Comparison of ENCODE assay signal across 17 mouse cellular contexts in genomic region chr4:34583427-34583826, GRCm38 (mm10). TPM values are rescaled to one million over a fixed set of nuclear protein-coding genes. Genes with fewer than 3 reads are reported as not detected.
DNase-seq lines count a peak whose midpoint lies in the region; ATAC-seq and TF ChIP-seq lines count a peak whose summit lies in the region.
"Had no signal": no experiment of that assay in that cellular context is flagged by ENCODE, and none has a peak within 500 bp of the region (broad histone marks: within the 10 kb centered on the region; RNA-seq: fewer than 3 reads in every experiment).

No protein-coding gene starts in this region.

- peaks cover 17% of the 10 kb centered on the region for H3K4me1 ChIP-seq in kidney, adult 2 months (ENCODE audit: control insufficient read depth, insufficient read depth, low read length)
- no peaks in the 10 kb centered on the region for H3K4me1 ChIP-seq in intestine, embryonic 16.5 days (ENCODE audit: control insufficient read depth, insufficient read depth, low read length)
- H3K4me1 ChIP-seq: embryonic facial prominence, embryonic 10.5 days; embryonic facial prominence, embryonic 12.5 days; forebrain, embryonic 13.5 days; forebrain, embryonic 15.5 days had no signal

- no peaks in the 10 kb centered on the region for H3K9me3 ChIP-seq in intestine, embryonic 16.5 days (ENCODE audit: control insufficient read depth, low read length)
- H3K9me3 ChIP-seq: embryonic facial prominence, embryonic 10.5 days; embryonic facial prominence, embryonic 12.5 days; forebrain, embryonic 13.5 days; forebrain, embryonic 15.5 days had no signal

- no peak for TF ChIP-seq POLR2A in kidney, adult 2 months (IDR thresholded peaks at IDR 0.05; ENCODE audit: low read depth, low read length)

- H3K9ac ChIP-seq in intestine, embryonic 16.5 days (ENCODE audit: low read depth, low read length) = no peak overlapping the region
- H3K9ac ChIP-seq: embryonic facial prominence, embryonic 12.5 days; forebrain, embryonic 13.5 days; forebrain, embryonic 15.5 days; forebrain, postnatal 0 days had no signal

- WGBS in kidney, adult 2 months = 78% methylated on average over 3 of the region's 3 CpGs
- WGBS in intestine, embryonic 16.5 days = 97% methylated on average over 3 of the region's 3 CpGs

- peaks cover 3% of the 10 kb centered on the region for H3K36me3 ChIP-seq in kidney, adult 2 months (ENCODE audit: control insufficient read depth, insufficient read depth, low read length)
- H3K36me3 ChIP-seq in intestine, embryonic 16.5 days (ENCODE audit: control insufficient read depth, insufficient read depth, low read length) = 0 out of 2 replicates have a peak, but pooled peaks cover 2% of the 10 kb centered on the region

- H3K4me3 ChIP-seq in kidney, adult 2 months (ENCODE audit: insufficient read depth, low read depth, low read length) = no peak overlapping the region
- H3K4me3 ChIP-seq in intestine, embryonic 16.5 days (ENCODE audit: low read length) = no peak overlapping the region
- H3K4me3 ChIP-seq: embryonic facial prominence, embryonic 10.5 days; embryonic facial prominence, embryonic 12.5 days; forebrain, embryonic 13.5 days; forebrain, embryonic 15.5 days had no signal

- no peak overlapping the region for H3K4me2 ChIP-seq in intestine, embryonic 16.5 days (ENCODE audit: low read depth, low read length)
- H3K4me2 ChIP-seq: embryonic facial prominence, embryonic 12.5 days; forebrain, embryonic 13.5 days; forebrain, embryonic 15.5 days had no signal

- no peaks in the 10 kb centered on the region for H3K27me3 ChIP-seq in kidney, adult 2 months (replicated peaks; ENCODE audit: control insufficient read depth, insufficient read depth, low read length)
- no peaks in the 10 kb centered on the region for H3K27me3 ChIP-seq in intestine, embryonic 16.5 days (replicated peaks; ENCODE audit: control insufficient read depth, insufficient read depth, low read length)
- H3K27me3 ChIP-seq: embryonic facial prominence, embryonic 12.5 days; forebrain, embryonic 13.5 days; forebrain, embryonic 15.5 days had no signal

- no peak for TF ChIP-seq CTCF in kidney, adult 2 months (conservative IDR thresholded peaks at IDR 0.05; ENCODE audit: insufficient read depth, insufficient read length, low read depth, low read length)

- H3K27ac ChIP-seq in kidney, adult 2 months (ENCODE audit: insufficient read depth, low read depth, low read length) = peak overlapping the region; percentile 1; the same call in 1 of the 2 replicates
- H3K27ac ChIP-seq in intestine, embryonic 16.5 days (ENCODE audit: low read length) = no peak overlapping the region
- H3K27ac ChIP-seq: embryonic facial prominence, embryonic 10.5 days; embryonic facial prominence, embryonic 12.5 days; forebrain, embryonic 13.5 days; forebrain, embryonic 15.5 days had no signal

- ATAC-seq in intestine, embryonic 16.5 days = no peak
- ATAC-seq: forebrain, embryonic 13.5 days; forebrain, embryonic 15.5 days; forebrain, postnatal 0 days had no signal

- peak; percentile 59 for DNase-seq in adrenal gland, postnatal 14 days
- DNase-seq in adrenal gland, adult 8-10 months = no peak
- DNase-seq in adrenal gland, postnatal 36 days = peak; percentile 8 to 37
- no peak for DNase-seq in adrenal gland, adult 18-20 months (ENCODE audit: low spot score in 2 of 2)
- DNase-seq in kidney, adult 2 months = no peak
- DNase-seq in kidney, postnatal 36 days = no peak
- DNase-seq: cerebellum, adult 11-12 months; cerebellum, adult 2 months; cerebellum, adult 9-10 months; cerebellum, postnatal 10 days; cerebellum, postnatal 25 days; forebrain, postnatal 0 days had no signal

RNA-seq across cellular contexts. Expression of gene Orc3, which starts 31.3 kb away (rescaled TPM):
- total RNA-seq in adrenal gland, postnatal 14 days (2021) = 62.1 and 76.6 TPM in 2 replicates
- total RNA-seq in adrenal gland, adult 8-10 months (2022) = 10 to 100 TPM; 58.4 to 78.6 (median 70.1) TPM
- 10 to 100 TPM; 58.0 to 61.2 TPM for total RNA-seq in adrenal gland, postnatal 36 days (2021)
- 10 to 100 TPM; 48.4 to 48.9 TPM for total RNA-seq in adrenal gland, adult 18-20 months (2021)
- polyA plus RNA-seq in kidney, adult 2 months (2012; rRNA removed) = 16.6 and 18.7 TPM in 2 replicates
- polyA plus RNA-seq in intestine, embryonic 16.5 days (2015; fragmentation: Nextera tagmentation; extraction: Ambion mirVana) = 64.1 and 69.2 TPM in 2 replicates

RNA-seq across cellular contexts. Expression of gene Rars2, which starts 31.3 kb away (rescaled TPM):
- 43.1 and 51.2 TPM in 2 replicates for total RNA-seq in adrenal gland, postnatal 14 days (2021)
- total RNA-seq in adrenal gland, adult 8-10 months (2022) = 10 to 100 TPM; 29.7 to 38.4 (median 35.2) TPM
- total RNA-seq in adrenal gland, postnatal 36 days (2021) = 10 to 100 TPM; 38.7 to 39.3 TPM
- total RNA-seq in adrenal gland, adult 18-20 months (2021) = 10 to 100 TPM; 31.7 to 31.9 TPM
- polyA plus RNA-seq in kidney, adult 2 months (2012; rRNA removed) = 17.8 and 21.2 TPM in 2 replicates
- polyA plus RNA-seq in intestine, embryonic 16.5 days (2015; fragmentation: Nextera tagmentation; extraction: Ambion mirVana) = 74.5 and 75.3 TPM in 2 replicates

RNA-seq across cellular contexts. Expression of gene Akirin2, which starts 32.7 kb away (rescaled TPM):
- 65.6 and 67.0 TPM in 2 replicates for total RNA-seq in adrenal gland, postnatal 14 days (2021)
- total RNA-seq in adrenal gland, adult 8-10 months (2022) = 10 to 100 TPM; 62.4 to 84.6 (median 78.6) TPM
- 10 to 100 TPM; 79.8 to 86.1 TPM for total RNA-seq in adrenal gland, postnatal 36 days (2021)
- total RNA-seq in adrenal gland, adult 18-20 months (2021) = 10 to 100 TPM; 67.5 to 76.6 TPM
- 24.6 and 25.6 TPM in 2 replicates for polyA plus RNA-seq in kidney, adult 2 months (2012; rRNA removed)
- polyA plus RNA-seq in intestine, embryonic 16.5 days (2015; fragmentation: Nextera tagmentation; extraction: Ambion mirVana) = 9.2 and 14.0 TPM in 2 replicates

Comparison
In these comparisons a context has a peak if more than half of its experiments do, and no peak if none do; other contexts are left out.
1. DNase-seq: peak in adrenal gland, postnatal 14 days (single experiment) and adrenal gland, postnatal 36 days (2 of 2); none in adrenal gland, adult 8-10 months (single experiment), adrenal gland, adult 18-20 months (0 of 2), kidney, adult 2 months (single experiment) and kidney, postnatal 36 days (0 of 2).